Mouse (Mus musculus): ENCODE measurements at regions not wholly inside any gene's neighbourhood (a gene's known extent, or its start where the extent isn't known, plus 50 kb on each side); places are given as distances from the start of the nearest gene placed in this dataset.

GRCm38 (mm10) chr17:29430401-29430800, 60.2 kb upstream of the Pim1 start:
- TF ChIP-seq CTCF (IDR thresholded peaks at IDR 0.05; ENCODE audit: extremely low read depth, insufficient read depth, insufficient read length, insufficient replicate concordance): no peak
- TF ChIP-seq POLR2A (IDR thresholded peaks at IDR 0.05; ENCODE audit: low read depth, low read length): no peak
